Mouse (Mus musculus): ENCODE data around the gene Sez6l.

DNA sequence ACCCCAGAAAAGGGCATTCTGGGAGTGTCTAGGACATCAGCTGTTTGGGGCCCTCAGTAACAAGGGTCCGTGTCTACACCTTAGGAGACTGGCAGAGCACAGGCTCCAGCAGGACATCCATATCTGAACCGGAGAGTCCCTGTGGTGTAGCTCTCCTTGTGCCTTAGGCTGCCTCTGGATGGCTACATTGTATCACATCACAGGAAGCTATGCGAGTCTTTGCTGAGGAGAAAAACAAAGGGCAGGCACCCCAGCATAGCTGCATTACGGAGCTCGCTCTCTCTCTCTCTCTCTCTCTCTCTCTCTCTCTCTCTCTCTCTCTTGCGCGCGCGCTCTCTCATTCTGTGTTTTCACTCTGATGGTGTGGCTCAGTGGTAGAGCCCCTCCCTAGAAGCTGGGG, 194.9 kb downstream of the Sez6l start:
- TF ChIP-seq CTCF (conservative IDR thresholded peaks at IDR 0.05; ENCODE audit: insufficient read depth, insufficient read length, low read depth, low read length) (no peak), POLR2A (IDR thresholded peaks at IDR 0.05; ENCODE audit: low read depth, low read length) (no peak)

All from kidney, adult 2 months (tissue).